Mouse (Mus musculus) MEL (cell line): ENCODE measurements around the gene Maml3.

Experiments used
- CTCF ChIP-seq, 3 experiments: IDR thresholded peaks in 2 of 3; conservative IDR thresholded peaks in 1 of 3; 2 replicates each; pipeline ENCODE4 v1.5.1; 2011 to 2012; ENCODE audit warnings: low read length in 3 of 3, low read depth in 2 of 3, mild to moderate bottlenecking in 2 of 3, improper control_type of control experiment in 1 of 3, inconsistent platforms in 1 of 3, mixed read lengths in 1 of 3, moderate library complexity in 1 of 3; ENCODE audit not compliant: control insufficient read depth in 1 of 3, insufficient read depth in 1 of 3, poor library complexity in 1 of 3, severe bottlenecking in 1 of 3
- MEF2A ChIP-seq: IDR thresholded peaks from 2 replicates; pipeline ENCODE4 v1.6.1; 2014; ENCODE audit warnings: low read depth, mild to moderate bottlenecking, inconsistent platforms, low read length, improper control_type of control experiment; ENCODE audit not compliant: poor library complexity, insufficient replicate concordance, severe bottlenecking; ENCODE audit errors: extremely low read depth
- POLR2A ChIP-seq, 2 experiments: IDR thresholded peaks; 2 replicates each; pipeline ENCODE4 v1.6.1; 2011 to 2012; ENCODE audit warnings: low read length in 2 of 2, mild to moderate bottlenecking in 2 of 2, control low read depth in 1 of 2, improper control_type of control experiment in 1 of 2, low read depth in 1 of 2, moderate library complexity in 1 of 2; ENCODE audit not compliant: control insufficient read depth in 1 of 2, insufficient read depth in 1 of 2, poor library complexity in 1 of 2

DNA sequence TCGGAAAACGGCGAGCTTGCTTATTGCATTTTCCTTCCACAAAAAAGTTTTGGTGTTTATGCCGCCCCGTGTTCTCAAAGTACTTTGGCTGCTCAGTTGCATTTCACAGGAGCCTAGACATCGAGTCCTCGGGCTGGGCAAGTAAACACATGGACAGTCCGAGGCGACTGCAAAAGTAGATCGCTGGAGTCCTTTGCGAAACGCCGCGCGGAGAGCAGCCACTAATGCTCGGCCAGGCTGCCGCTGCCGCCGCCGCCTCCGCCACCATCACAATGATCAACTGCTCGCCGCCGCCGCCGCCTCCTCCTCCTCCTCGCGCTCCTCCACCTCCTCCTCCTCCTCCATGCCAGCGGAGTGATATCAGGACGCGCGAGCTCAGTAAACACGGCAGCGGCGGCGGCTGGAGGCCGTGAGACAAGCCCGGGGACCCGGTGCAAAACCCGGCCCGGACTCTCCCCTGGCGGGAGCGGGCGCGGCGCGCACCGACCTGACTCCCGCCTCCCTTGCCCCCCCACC, at the start of gene Maml3:
- TF ChIP-seq POLR2A (IDR thresholded peaks at IDR 0.05; ENCODE audit: control insufficient read depth in 1 of 2, insufficient read depth in 1 of 2, low read depth in 1 of 2, low read length in 2 of 2, poor library complexity in 1 of 2) (peak in 1 of 2 experiments; percentile 76; a peak in 2 of 4 replicates), MEF2A (no peak), CTCF (IDR thresholded peaks at IDR 0.05 in 2 of 3, conservative IDR thresholded peaks at IDR 0.05 in 1 of 3; ENCODE audit: control insufficient read depth in 1 of 3, insufficient read depth in 1 of 3, low read depth in 2 of 3, low read length in 3 of 3, poor library complexity in 1 of 3, severe bottlenecking in 1 of 3) (no peak)
